In the genomic region with DNA sequence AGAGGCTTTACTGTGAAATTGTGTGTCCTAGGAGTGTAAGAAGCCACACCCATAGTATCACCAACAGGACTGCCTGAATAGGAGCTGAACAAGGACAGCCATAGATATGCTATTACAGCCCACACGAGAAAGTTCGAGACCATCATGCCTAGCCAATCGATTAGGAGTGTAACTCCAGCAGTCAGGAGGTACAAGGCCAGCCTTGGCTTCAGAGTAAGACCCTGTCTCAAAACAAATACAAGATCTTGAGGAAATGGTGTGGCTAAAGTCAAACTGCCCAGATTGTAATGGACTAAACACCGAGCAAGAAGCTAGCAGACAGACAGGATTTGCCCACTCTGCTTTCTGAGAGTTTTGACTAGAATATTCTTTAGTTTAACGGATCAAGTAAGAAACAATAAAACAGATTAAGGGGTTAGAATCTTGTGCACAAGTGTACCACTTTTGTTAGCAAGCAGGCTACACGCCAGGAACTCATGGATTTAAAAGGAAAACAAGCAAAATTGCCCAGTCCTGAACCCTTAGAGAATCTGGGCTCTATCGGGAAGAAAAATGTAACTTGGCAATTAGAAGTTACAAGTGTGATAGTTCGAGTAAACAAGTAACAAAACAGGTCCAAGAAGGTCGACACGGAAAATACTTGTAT, we compare ENCODE assay signal across 8 mouse cellular contexts. TPM values are rescaled to one million over a fixed set of nuclear protein-coding genes. Genes with fewer than 3 reads are reported as not detected.
DNase-seq lines count a peak whose midpoint lies in the region; ATAC-seq and TF ChIP-seq lines count a peak whose summit lies in the region.

No protein-coding gene starts in this region.

- no peak for ATAC-seq in forebrain, postnatal 0 days

- no peak for DNase-seq in layer of hippocampus, adult 2 months (ENCODE audit: low spot score in 2 of 2)
- DNase-seq in layer of hippocampus, adult 8-10 months (ENCODE audit: low spot score in 2 of 2): no peak
- no peak for DNase-seq in forebrain, postnatal 0 days
- DNase-seq in lung, postnatal 14 days: peak; percentile 22
- DNase-seq in testis, postnatal 10 days (ENCODE audit: low spot score): no peak
- no peak for DNase-seq in layer of hippocampus, postnatal 25 days (ENCODE audit: extremely low spot score in 1 of 2, low spot score in 1 of 2)
- no peak for DNase-seq in adrenal gland, adult 18-20 months (ENCODE audit: low spot score in 2 of 2)

- 24% methylated on average over 10 of the region's 10 CpGs for WGBS in bone marrow, adult 2 months
- WGBS in forebrain, postnatal 0 days: 14% methylated on average over 10 of the region's 10 CpGs

- H3K4me3 ChIP-seq in layer of hippocampus, adult 2 months: peak overlapping the region; percentile 74
- H3K4me3 ChIP-seq in bone marrow, adult 2 months (replicated peaks; ENCODE audit: control insufficient read depth, low read depth, low read length): peak overlapping the region; percentile 80
- peak overlapping the region; percentile 63 for H3K4me3 ChIP-seq in forebrain, postnatal 0 days (ENCODE audit: low read depth, low read length)

- TF ChIP-seq CTCF in layer of hippocampus, adult 2 months (conservative IDR thresholded peaks at IDR 0.05): no peak
- no peak for TF ChIP-seq CTCF in bone marrow, adult 2 months (IDR thresholded peaks at IDR 0.05; ENCODE audit: control insufficient read depth, insufficient read depth, low read length)
- no peak for TF ChIP-seq CTCF in forebrain, postnatal 0 days (IDR thresholded peaks at IDR 0.05; ENCODE audit: low read depth)

- peaks cover 1% of the 10 kb centered on the region; the same call in 1 of the 2 replicates for H3K4me1 ChIP-seq in bone marrow, adult 2 months (ENCODE audit: control insufficient read depth, insufficient read depth, low read length)
- H3K4me1 ChIP-seq in forebrain, postnatal 0 days (ENCODE audit: insufficient read depth): peaks cover 12% of the 10 kb centered on the region

- peaks cover 22% of the 10 kb centered on the region for H3K36me3 ChIP-seq in forebrain, postnatal 0 days (ENCODE audit: insufficient read depth)

- H3K27ac ChIP-seq in layer of hippocampus, adult 2 months: peak overlapping the region; percentile 99
- peak overlapping the region; percentile 96; the same call in 1 of the 2 replicates for H3K27ac ChIP-seq in bone marrow, adult 2 months (ENCODE audit: control insufficient read depth, insufficient read depth, low read depth, low read length, poor library complexity)
- H3K27ac ChIP-seq in forebrain, postnatal 0 days (ENCODE audit: low read depth, low read length): peak overlapping the region; percentile 93

- H3K9me3 ChIP-seq in forebrain, postnatal 0 days (ENCODE audit: low read length): no peaks in the 10 kb centered on the region

- no peaks in the 10 kb centered on the region for H3K27me3 ChIP-seq in forebrain, postnatal 0 days (ENCODE audit: insufficient read depth, low read length)

- peak overlapping the region; percentile 50 for H3K4me2 ChIP-seq in forebrain, postnatal 0 days (ENCODE audit: low read depth)

- no peak for TF ChIP-seq POLR2A in bone marrow, adult 2 months (IDR thresholded peaks at IDR 0.05; ENCODE audit: borderline replicate concordance, control insufficient read depth, low read depth, low read length)

- H3K9ac ChIP-seq in forebrain, postnatal 0 days: peak overlapping the region; percentile 85

RNA-seq across cellular contexts. Expression of a gene that starts 0.8 kb away (rescaled TPM):
- 100 to 1,000 TPM; 143 to 145 TPM for total RNA-seq in layer of hippocampus, adult 2 months (2021)
- total RNA-seq in layer of hippocampus, adult 8-10 months (2022): 100 to 1,000 TPM; 130 to 179 (median 148) TPM
- polyA plus RNA-seq in bone marrow, adult 2 months (2011; ENCODE audit: insufficient read depth, insufficient read length, low replicate concordance, missing spikeins): 394 and 562 TPM in 2 replicates
- total RNA-seq in forebrain, postnatal 0 days (2014; rRNA removed): 433 and 606 TPM in 2 replicates
- 94.1 and 102 TPM in 2 replicates for polyA plus RNA-seq in forebrain, postnatal 0 days (2015; fragmentation: Nextera tagmentation; extraction: Ambion mirVana)
- 100 to 1,000 TPM; 129 to 142 TPM for total RNA-seq in layer of hippocampus, postnatal 25 days (2021)
- total RNA-seq in adrenal gland, adult 18-20 months (2021): 100 to 1,000 TPM; 204 to 208 TPM

RNA-seq across cellular contexts. Expression of a gene that starts 10.2 kb away (rescaled TPM):
- 1 to 10 TPM; 5.0 to 6.0 TPM for total RNA-seq in layer of hippocampus, adult 2 months (2021)
- total RNA-seq in layer of hippocampus, adult 8-10 months (2022): 10 to 100 TPM in 1 of 4 experiments, 1 to 10 TPM in 3; 7.6 to 10.6 (median 9.0) TPM
- 5.7 TPM in 1 of 2 replicates, not detected in the other for polyA plus RNA-seq in bone marrow, adult 2 months (2011; ENCODE audit: insufficient read depth, insufficient read length, low replicate concordance, missing spikeins)
- 2.3 and 3.9 TPM in 2 replicates for total RNA-seq in forebrain, postnatal 0 days (2014; rRNA removed)
- 0.34 and 0.41 TPM in 2 replicates for polyA plus RNA-seq in forebrain, postnatal 0 days (2015; fragmentation: Nextera tagmentation; extraction: Ambion mirVana)
- total RNA-seq in layer of hippocampus, postnatal 25 days (2021): 1 to 10 TPM; 4.5 to 5.0 TPM
- under 1 TPM; 0.19 to 0.30 TPM for total RNA-seq in adrenal gland, adult 18-20 months (2021)
